Mouse (Mus musculus) hindbrain, embryonic 14.5 days (tissue): ENCODE measurements at regions not wholly inside any gene's neighbourhood (a gene's known extent, or its start where the extent isn't known, plus 50 kb on each side); places are given as distances from the start of the nearest gene placed in this dataset.
"Not testable (repeated sequence)": the region's sequence is repeated elsewhere in the genome, so short reads cannot be mapped to it uniquely, and the experiment has no call there.

Source experiments
- ATAC-seq: fragments of 200-750 bp; cut with Nextera tagmentation; 2 replicates; pipeline ENCODE4 v1.8.0; 2017; ENCODE audit warnings: moderate number of reproducible peaks, mild to moderate bottlenecking, moderate TSS enrichment, moderate library complexity; ENCODE audit not compliant: low FRiP score
- DNase-seq: peaks from one replicate; pipeline ENCODE4 v3.0.0-alpha.2; 2015; ENCODE audit warnings: low spot score
- H3K27ac ChIP-seq: fragments of 300-500 bp; sonication (generic); 2 replicates; pipeline ENCODE4 v1.5.1; 2014; ENCODE audit warnings: mild to moderate bottlenecking, moderate library complexity
- H3K27me3 ChIP-seq: fragments of 300-500 bp; sonication (generic); 2 replicates; pipeline ENCODE4 v1.6.1; 2014; ENCODE audit warnings: mild to moderate bottlenecking, low read length, mixed read lengths; ENCODE audit not compliant: control insufficient read depth, insufficient read depth
- H3K36me3 ChIP-seq: fragments of 300-500 bp; sonication (generic); replicated peaks from 2 replicates; pipeline ENCODE4 v1.6.1; 2014; ENCODE audit not compliant: control insufficient read depth, insufficient read depth
- H3K4me1 ChIP-seq: fragments of 300-500 bp; sonication (generic); replicated peaks from 2 replicates; pipeline ENCODE4 v1.6.1; 2014; ENCODE audit warnings: antibody characterized with exemption, low read length, mixed read lengths; ENCODE audit not compliant: control insufficient read depth, insufficient read depth
- H3K4me2 ChIP-seq: fragments of 300-500 bp; sonication (generic); replicated peaks from 2 replicates; pipeline ENCODE4 v1.6.1; 2014; ENCODE audit warnings: mild to moderate bottlenecking, moderate library complexity
- H3K4me3 ChIP-seq: fragments of 300-500 bp; sonication (generic); replicated peaks from 2 replicates; pipeline ENCODE4 v1.5.1; 2014; ENCODE audit warnings: mild to moderate bottlenecking, low read length
- H3K9ac ChIP-seq: fragments of 300-500 bp; sonication (generic); 2 replicates; pipeline ENCODE4 v1.6.1; 2014
- H3K9me3 ChIP-seq: fragments of 300-500 bp; sonication (generic); 2 replicates; pipeline ENCODE4 v1.6.1; 2016; ENCODE audit warnings: low read length; ENCODE audit not compliant: control insufficient read depth
- WGBS: fragments of 180-500 bp; shearing (Covaris S2); extraction: QIAGEN DNeasy Blood & Tissue Kit; methylation state at CpG from one replicate; pipeline ENCODE4 v1.1.7; 2014; 5-methylcytosine and 5-hydroxymethylcytosine counted together

GRCm38 (mm10) chr12:17992572-17992971 is 301.9 kb downstream of the Hpcal1 start:
- not testable (repeated sequence) for H3K36me3 ChIP-seq, H3K4me1 ChIP-seq, H3K27ac ChIP-seq, H3K27me3 ChIP-seq, H3K9me3 ChIP-seq
- DNase-seq (peak; percentile 63), ATAC-seq (peak; percentile 76; the same call in 1 of the 2 replicates)
- Histone ChIP-seq H3K9ac (peak overlapping the region; percentile 63), H3K4me3 (peak overlapping the region; percentile 48), H3K4me2 (peak overlapping the region; percentile 50)
- WGBS, result 1% methylated on average over 24 of the region's 44 CpGs

DNA sequence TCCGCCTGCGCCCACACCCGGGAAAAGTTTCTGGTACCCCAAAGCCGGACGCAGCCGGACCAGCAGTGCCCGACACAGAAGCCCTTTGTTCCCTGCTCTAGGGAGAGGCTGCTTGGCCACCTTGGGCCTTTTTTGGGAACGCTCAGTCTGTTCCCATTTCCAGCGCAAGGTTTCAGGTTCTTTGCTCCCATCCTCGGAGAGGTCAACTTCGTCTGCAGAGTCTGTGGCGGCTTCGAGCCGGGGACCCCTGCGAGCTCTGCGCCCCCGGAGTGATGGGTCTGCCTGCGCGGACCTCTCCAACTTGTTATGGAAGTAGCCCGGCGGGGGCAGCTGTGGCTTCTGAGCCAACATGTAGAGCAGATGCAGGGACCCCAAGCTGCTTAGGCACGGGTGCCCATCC is 302.7 kb downstream of the Hpcal1 start:
- not testable (repeated sequence) for DNase-seq

More for the DNA sequence above, 302.7 kb downstream of the Hpcal1 start:
- not testable (repeated sequence) for H3K36me3 ChIP-seq, H3K9me3 ChIP-seq, ATAC-seq, H3K27me3 ChIP-seq, H3K4me1 ChIP-seq, H3K27ac ChIP-seq
- peak overlapping the region; percentile 50 for H3K4me2 ChIP-seq
- peak overlapping the region; percentile 63 for H3K9ac ChIP-seq
- WGBS, result 11% methylated on average over 21 of the region's 22 CpGs
- peak overlapping the region; percentile 48 for H3K4me3 ChIP-seq
